Mouse (Mus musculus) adrenal gland, postnatal 36 days (tissue): ENCODE data around the gene Arhgdia. TPM values are rescaled to one million over a fixed set of nuclear protein-coding genes. Genes with fewer than 3 reads are reported as not detected.

Experiments
- microRNA-seq: library from miRNA; unstranded; fragments of <30 nt; microRNA quantifications from one replicate; pipeline ENCODE4 v1.2.0, GENCODE M21; 2021
- total RNA-seq, 2 experiments: library from RNA; stranded (reverse); gene quantifications; 2 replicates each; pipeline ENCODE4 v1.2.3; 2021

The Arhgdia gene
- total RNA-seq, 2 experiments from 2014 or later, result 348 to 361 TPM

Small RNA genes within 50 kb of the gene (microRNA-seq; reads per million reads assigned to microRNA genes)
- gene Mir6936, result 1.5 reads per million

Other genes with a start within 250 kb of the Arhgdia start
- 1,000 to 10,000 TPM; 1,356 to 1,461 TPM for gene Actg1, start 233.1 kb downstream of the Arhgdia start, total RNA-seq
- gene Fscn2, start 220.1 kb downstream of the Arhgdia start, total RNA-seq, result under 1 TPM in 1 of 2 experiments, not detected in 1; 0.59 TPM
- gene Faap100, start 202.9 kb downstream of the Arhgdia start, total RNA-seq, result 10 to 100 TPM; 21.3 to 32.1 TPM
- 100 to 1,000 TPM in 1 of 2 experiments, 10 to 100 TPM in 1; 86.2 to 101 TPM for gene Nploc4, start 143.9 kb downstream of the Arhgdia start, total RNA-seq
- gene Tspan10, start 139.0 kb downstream of the Arhgdia start, total RNA-seq, result 1 to 10 TPM in 1 of 2 experiments, not detected in 1; 2.6 TPM
- under 1 TPM; 0.53 to 0.66 TPM for gene Pde6g, start 128.1 kb downstream of the Arhgdia start, total RNA-seq
- gene Oxld1, start 123.6 kb downstream of the Arhgdia start, total RNA-seq, result 10 to 100 TPM; 28.0 to 41.4 TPM
- gene Ccdc137, start 123.5 kb downstream of the Arhgdia start, total RNA-seq, result 10 to 100 TPM; 24.7 to 33.3 TPM
- gene Arl16, start 114.0 kb downstream of the Arhgdia start, total RNA-seq, result 10 to 100 TPM; 18.4 to 22.3 TPM
- 100 to 1,000 TPM; 110 to 111 TPM for gene Mrpl12, start 97.0 kb downstream of the Arhgdia start, total RNA-seq
- gene Slc25a10, start 89.8 kb downstream of the Arhgdia start, total RNA-seq, result 100 to 1,000 TPM; 105 to 115 TPM
- 1 to 10 TPM in 1 of 2 experiments, under 1 TPM in 1; 0.86 to 1.9 TPM for gene Gcgr, start 50.9 kb downstream of the Arhgdia start, total RNA-seq
- 10 to 100 TPM; 58.0 to 73.4 TPM for gene Mcrip1, start 31.9 kb downstream of the Arhgdia start, total RNA-seq
- 1 to 10 TPM in 1 of 2 experiments, under 1 TPM in 1; 0.56 to 1.3 TPM for gene Ppp1r27, start 30.5 kb downstream of the Arhgdia start, total RNA-seq
- gene P4hb, start 8.4 kb downstream of the Arhgdia start, total RNA-seq, result 100 to 1,000 TPM; 490 to 574 TPM
- 10 to 100 TPM; 97.0 to 99.2 TPM for gene Alyref, start 16.7 kb upstream of the Arhgdia start, total RNA-seq
- 100 to 1,000 TPM in 1 of 2 experiments, 10 to 100 TPM in 1; 86.0 to 102 TPM for gene Anapc11, start 16.8 kb upstream of the Arhgdia start, total RNA-seq
- gene Npb, start 26.9 kb upstream of the Arhgdia start, total RNA-seq, result 1 to 10 TPM in 1 of 2 experiments, not detected in 1; 1.6 TPM
- 100 to 1,000 TPM; 212 to 312 TPM for gene Pcyt2, start 36.3 kb upstream of the Arhgdia start, total RNA-seq
- gene Sirt7, start 43.6 kb upstream of the Arhgdia start, total RNA-seq, result 10 to 100 TPM; 49.6 to 67.0 TPM
- 10 to 100 TPM; 50.4 to 78.6 TPM for gene Mafg, start 52.0 kb upstream of the Arhgdia start, total RNA-seq
- 1 to 10 TPM; 1.1 to 1.5 TPM for gene Pycr1, start 62.1 kb upstream of the Arhgdia start, total RNA-seq
- not detected for gene Myadml2, start 66.5 kb upstream of the Arhgdia start, total RNA-seq
- gene Notum, start 79.6 kb upstream of the Arhgdia start, total RNA-seq, result 1 to 10 TPM; 8.5 to 9.8 TPM
- 10 to 100 TPM; 71.1 to 95.1 TPM for gene Aspscr1, start 91.3 kb upstream of the Arhgdia start, total RNA-seq
- gene Cenpx, start 132.1 kb upstream of the Arhgdia start, total RNA-seq, result 10 to 100 TPM; 52.1 to 60.4 TPM
- gene Lrrc45, start 132.3 kb upstream of the Arhgdia start, total RNA-seq, result 10 to 100 TPM; 24.3 to 27.7 TPM
- 10 to 100 TPM in 1 of 2 experiments, 1 to 10 TPM in 1; 8.2 to 17.0 TPM for gene Rac3, start 139.8 kb upstream of the Arhgdia start, total RNA-seq
- 10 to 100 TPM; 31.8 to 77.7 TPM for gene Dcxr, start 145.7 kb upstream of the Arhgdia start, total RNA-seq
- gene Cbr2, start 150.5 kb upstream of the Arhgdia start, total RNA-seq, result 1 to 10 TPM; 5.0 to 7.8 TPM
- gene Hmga1b, start 181.2 kb upstream of the Arhgdia start, total RNA-seq, result 10 to 100 TPM in 1 of 2 experiments, 1 to 10 TPM in 1; 6.0 to 13.1 TPM
- 10 to 100 TPM; 19.2 to 19.7 TPM for gene Rfng, start 202.6 kb upstream of the Arhgdia start, total RNA-seq
- gene Gps1, start 202.6 kb upstream of the Arhgdia start, total RNA-seq, result 100 to 1,000 TPM; 139 to 142 TPM
- gene Dus1l, start 214.8 kb upstream of the Arhgdia start, total RNA-seq, result 10 to 100 TPM; 57.2 to 59.6 TPM
- 1,000 to 10,000 TPM; 1,954 to 2,603 TPM for gene Fasn, start 242.9 kb upstream of the Arhgdia start, total RNA-seq